Mouse (Mus musculus) monocyte, adult 2 months (primary cell): ENCODE measurements around the gene Cyp2d26.

Source experiments
- DNase-seq, 2 experiments: peaks; one replicate each; pipeline ENCODE4 v3.0.0; 2022; ENCODE audit warnings: low spot score in 2 of 2, low read depth in 1 of 2

Cyp2d26 gene

GRCm38 (mm10) chr15:82763631-82764420, 30.3 kb downstream of the Cyp2d26 start, which contains the start of gene Cyp2d40:
TSS of gene Cyp2d40 (minus strand) at chr15:82764183.
- DNase-seq: no peak

GRCm38 (mm10) chr15:82748141-82748540, 46.0 kb downstream of the Cyp2d26 start:
- DNase-seq: no peak

GRCm38 (mm10) chr15:82747516-82747915, 46.6 kb downstream of the Cyp2d26 start:
- DNase-seq: no peak
